12 mouse cellular contexts compared by ENCODE assay signal in the genomic region with DNA sequence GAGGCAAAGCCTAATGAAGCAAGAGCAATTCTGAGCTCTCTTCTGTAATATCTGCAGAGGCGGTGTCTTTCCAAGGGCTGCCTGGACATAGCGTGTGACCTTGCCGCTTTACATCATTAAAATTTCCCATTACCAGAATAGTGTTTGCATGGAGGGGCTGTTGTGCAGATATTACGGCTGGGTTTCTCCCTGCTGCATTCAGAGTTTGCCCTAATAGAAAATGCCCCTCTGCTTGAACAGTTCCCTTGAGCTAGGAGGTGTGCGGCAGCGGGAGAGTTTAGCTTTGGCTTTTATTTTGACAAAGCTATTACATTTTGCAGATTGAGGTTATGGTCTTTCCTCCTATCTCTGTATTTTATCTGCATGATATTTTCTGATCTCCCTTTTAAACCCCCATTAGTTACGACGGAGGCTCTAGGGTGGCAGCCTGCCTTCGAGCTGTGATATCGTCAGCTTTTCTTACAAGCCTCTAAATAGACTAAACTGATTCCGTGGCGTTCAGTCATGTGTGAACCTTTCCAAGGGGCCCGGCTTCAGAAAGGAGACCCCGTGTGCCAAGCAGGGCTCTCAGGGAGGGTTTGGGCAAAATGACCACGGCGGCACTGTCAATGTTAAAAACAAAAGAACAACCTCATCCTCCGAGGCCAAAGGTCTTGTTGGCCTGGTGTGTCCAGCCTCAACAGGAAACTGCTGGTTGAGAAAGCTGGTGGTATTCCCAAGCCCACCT.
A peak's percentile ranks its signal among the peaks of the same experiment; 100 is the strongest.
DNase-seq lines count a peak whose midpoint lies in the region; ATAC-seq and TF ChIP-seq lines count a peak whose summit lies in the region.
"Had no signal": no experiment of that assay in that cellular context is flagged by ENCODE, and none has a peak within 500 bp of the region (broad histone marks: within the 10 kb centered on the region; RNA-seq: fewer than 3 reads in every experiment).

No protein-coding gene starts in this region.

- no peak overlapping the region for H3K4me3 ChIP-seq in CH12.LX (replicated peaks in 1 of 3; ENCODE audit: low read depth in 2 of 3, low read length in 2 of 3, poor library complexity in 1 of 3)
- H3K4me3 ChIP-seq in hindbrain, embryonic 11.5 days (ENCODE audit: low read depth, low read length): no peak overlapping the region
- no peak overlapping the region for H3K4me3 ChIP-seq in midbrain, embryonic 11.5 days (ENCODE audit: low read depth, low read length)

- no peak for TF ChIP-seq CTCF in CH12.LX (conservative IDR thresholded peaks at IDR 0.05 in 1 of 2, IDR thresholded peaks at IDR 0.05 in 1 of 2; ENCODE audit: low read depth in 2 of 2, low read length in 2 of 2)

- TF ChIP-seq EP300 in CH12.LX (IDR thresholded peaks at IDR 0.05; ENCODE audit: low read length): no peak

- no peak for TF ChIP-seq POLR2A in CH12.LX (IDR thresholded peaks at IDR 0.05; ENCODE audit: low read depth, low read length)

- peaks cover 0 to 2% of the 10 kb centered on the region in 2 experiments for H3K36me3 ChIP-seq in CH12.LX (replicated peaks in 1 of 2; ENCODE audit: control insufficient read depth in 1 of 2, insufficient read depth in 1 of 2, low read length in 1 of 2)
- H3K36me3 ChIP-seq in hindbrain, embryonic 11.5 days (ENCODE audit: control insufficient read depth, insufficient read depth, low read length): no peaks in the 10 kb centered on the region
- no peaks in the 10 kb centered on the region for H3K36me3 ChIP-seq in midbrain, embryonic 11.5 days (ENCODE audit: control insufficient read depth, insufficient read depth, low read length)

- peak; percentile 43; the same call in 1 of the 2 replicates for ATAC-seq in hindbrain, embryonic 11.5 days (ENCODE audit: low FRiP score)
- ATAC-seq in midbrain, embryonic 11.5 days (ENCODE audit: low FRiP score): 0 out of 2 replicates have a peak, but pooled peaks have one; percentile 38

- DNase-seq in CH12.LX (ENCODE audit: extremely low read depth): no peak
- peak; percentile 33 for DNase-seq in embryo, embryonic 10.5 days (ENCODE audit: low spot score)
- peak; percentile 39 for DNase-seq in hindbrain, embryonic 11.5 days (ENCODE audit: low spot score)
- DNase-seq in midbrain, embryonic 11.5 days (ENCODE audit: low spot score, missing footprints): peak; percentile 91
- no peak for DNase-seq in ovary, postnatal 10 days (ENCODE audit: low spot score)
- DNase-seq in right cerebral cortex, postnatal 25 days: no peak
- DNase-seq in layer of hippocampus, postnatal 36 days: no peak
- no peak for DNase-seq in layer of hippocampus, adult 8-10 months (ENCODE audit: low spot score in 2 of 2)
- DNase-seq: heart, postnatal 10 days; kidney, postnatal 25 days; lung, adult 18-20 months; right cerebral cortex, adult 18-20 months had no signal

- H3K4me1 ChIP-seq in CH12.LX (ENCODE audit: control insufficient read depth in 1 of 2, insufficient read depth in 2 of 2): no peaks in the 10 kb centered on the region
- peaks cover 11% of the 10 kb centered on the region for H3K4me1 ChIP-seq in hindbrain, embryonic 11.5 days (replicated peaks; ENCODE audit: control insufficient read depth, insufficient read depth, low read length)
- H3K4me1 ChIP-seq in midbrain, embryonic 11.5 days (ENCODE audit: control insufficient read depth, insufficient read depth, low read length): peaks cover 30% of the 10 kb centered on the region

- peak overlapping the region; percentile 3; the same call in 1 of the 2 replicates for H3K4me2 ChIP-seq in CH12.LX (ENCODE audit: insufficient read depth, low read depth, poor library complexity, severe bottlenecking)
- no peak overlapping the region for H3K4me2 ChIP-seq in hindbrain, embryonic 11.5 days (replicated peaks; ENCODE audit: low read depth, low read length)
- peak overlapping the region; percentile 13; the same call in 1 of the 2 replicates for H3K4me2 ChIP-seq in midbrain, embryonic 11.5 days

- no peak for TF ChIP-seq RAD21 in CH12.LX (IDR thresholded peaks at IDR 0.05; ENCODE audit: low read depth, low read length)

- dilution Hi-C loops in CH12.LX (cut with MboI; ENCODE audit: extremely low pct_ligation_motif_present, extremely low pct_unique_long_range_greater_than_20kb, low sequenced_read_pairs): no loop called here

- H3K9ac ChIP-seq in CH12.LX (ENCODE audit: insufficient read depth, low read depth): no peak overlapping the region
- H3K9ac ChIP-seq in hindbrain, embryonic 11.5 days (ENCODE audit: low read depth, low read length): 0 out of 2 replicates have a peak overlapping the region, but pooled peaks have one; percentile 32
- H3K9ac ChIP-seq in midbrain, embryonic 11.5 days (ENCODE audit: low read length): peak overlapping the region; percentile 20

- H3K27ac ChIP-seq in CH12.LX (ENCODE audit: insufficient read depth, low read depth): no peak overlapping the region
- H3K27ac ChIP-seq in hindbrain, embryonic 11.5 days (ENCODE audit: low read depth, low read length): peak overlapping the region; percentile 87
- H3K27ac ChIP-seq in midbrain, embryonic 11.5 days (ENCODE audit: low read depth, low read length): peak overlapping the region; percentile 47

- peaks cover 5% of the 10 kb centered on the region for H3K9me3 ChIP-seq in CH12.LX (replicated peaks; ENCODE audit: low read length)
- H3K9me3 ChIP-seq in hindbrain, embryonic 11.5 days (ENCODE audit: control insufficient read depth, low read length): no peaks in the 10 kb centered on the region
- no peaks in the 10 kb centered on the region for H3K9me3 ChIP-seq in midbrain, embryonic 11.5 days (ENCODE audit: control insufficient read depth, low read length)

- no peaks in the 10 kb centered on the region for H3K27me3 ChIP-seq in CH12.LX (replicated peaks)
- H3K27me3 ChIP-seq in hindbrain, embryonic 11.5 days (ENCODE audit: control insufficient read depth, insufficient read depth, low read length): no peaks in the 10 kb centered on the region
- H3K27me3 ChIP-seq in midbrain, embryonic 11.5 days (ENCODE audit: control insufficient read depth, insufficient read depth, low read length): no peaks in the 10 kb centered on the region

- in situ Hi-C loops in CH12.LX (cut with MboI; ENCODE audit: low pct_ligation_motif_present, low pct_unique_long_range_greater_than_20kb, low sequenced_read_pairs): no loop called here

- no peaks in the 10 kb centered on the region for H3K79me2 ChIP-seq in CH12.LX (replicated peaks; ENCODE audit: control insufficient read depth, extremely low read depth, insufficient read depth, poor library complexity, severe bottlenecking)

- WGBS in hindbrain, embryonic 11.5 days: 37% methylated on average over 17 of the region's 17 CpGs
- 28% methylated on average over 17 of the region's 17 CpGs for WGBS in midbrain, embryonic 11.5 days

TF ChIP-seq in CH12.LX, 34 proteins besides CTCF, POLR2A, EP300 and RAD21:
- TF ChIP-seq HCFC1 (IDR thresholded peaks at IDR 0.05; ENCODE audit: low read depth, low read length): no peak
- no peak for TF ChIP-seq MXI1 (IDR thresholded peaks at IDR 0.05; ENCODE audit: low read depth, low read length)
- TF ChIP-seq CHD1 (IDR thresholded peaks at IDR 0.05; ENCODE audit: low read depth, low read length): no peak
- TF ChIP-seq ZMIZ1 (IDR thresholded peaks at IDR 0.05; ENCODE audit: low read depth, low read length): no peak
- TF ChIP-seq JUND (conservative IDR thresholded peaks at IDR 0.05; ENCODE audit: low read depth, low read length): no peak
- no peak for TF ChIP-seq USF1 (IDR thresholded peaks at IDR 0.05; ENCODE audit: low read depth, low read length)
- TF ChIP-seq TCF12 (IDR thresholded peaks at IDR 0.05; ENCODE audit: low read depth, low read length): no peak
- no peak for TF ChIP-seq JUN (IDR thresholded peaks at IDR 0.05; ENCODE audit: insufficient read depth, low read depth, low read length)
- TF ChIP-seq MEF2A (IDR thresholded peaks at IDR 0.05; ENCODE audit: borderline replicate concordance, low read depth, low read length): no peak
- TF ChIP-seq ZNF384 (IDR thresholded peaks at IDR 0.05; ENCODE audit: low read depth, low read length): no peak
- no peak for TF ChIP-seq SIN3A (IDR thresholded peaks at IDR 0.05; ENCODE audit: low read length)
- no peak for TF ChIP-seq UBTF (IDR thresholded peaks at IDR 0.05; ENCODE audit: low read depth, low read length)
- no peak for TF ChIP-seq NELFE (IDR thresholded peaks at IDR 0.05; ENCODE audit: low read depth, low read length)
- no peak for TF ChIP-seq SMC3 (IDR thresholded peaks at IDR 0.05; ENCODE audit: low read depth, low read length)
- no peak for TF ChIP-seq POLR2AphosphoS2 (IDR thresholded peaks at IDR 0.05; ENCODE audit: low read depth, low read length)
- TF ChIP-seq MAZ (IDR thresholded peaks at IDR 0.05; ENCODE audit: low read depth, low read length): no peak

Comparison
In these comparisons a context has a peak if more than half of its experiments do, and no peak if none do; other contexts are left out.
1. DNase-seq: peak in embryo, embryonic 10.5 days (single experiment), hindbrain, embryonic 11.5 days (single experiment) and midbrain, embryonic 11.5 days (single experiment); none in CH12.LX (single experiment), ovary, postnatal 10 days (single experiment), right cerebral cortex, postnatal 25 days (single experiment), layer of hippocampus, postnatal 36 days (0 of 2) and layer of hippocampus, adult 8-10 months (0 of 2).